Mouse (Mus musculus) kidney, embryonic 15.5 days (tissue): ENCODE measurements around the gene Pced1a. TPM values are rescaled to one million over a fixed set of nuclear protein-coding genes. Genes with fewer than 3 reads are reported as not detected.

Source experiments
- ATAC-seq: fragments of 200-750 bp; cut with Nextera tagmentation; replicated peaks from 2 replicates; pipeline ENCODE4 v1.8.0; 2017; ENCODE audit warnings: moderate TSS enrichment; ENCODE audit not compliant: low FRiP score
- H3K27ac ChIP-seq: fragments of 300-500 bp; sonication (generic); 2 replicates; pipeline ENCODE4 v1.5.1; 2015; ENCODE audit warnings: mild to moderate bottlenecking, inconsistent platforms
- H3K27me3 ChIP-seq: fragments of 300-500 bp; sonication (generic); 2 replicates; pipeline ENCODE4 v1.6.1; 2015; ENCODE audit warnings: inconsistent platforms
- H3K36me3 ChIP-seq: fragments of 300-500 bp; sonication (generic); 2 replicates; pipeline ENCODE4 v1.6.1; 2015; ENCODE audit warnings: inconsistent platforms
- H3K4me1 ChIP-seq: fragments of 300-500 bp; sonication (generic); 2 replicates; pipeline ENCODE4 v1.6.1; 2015; ENCODE audit warnings: inconsistent platforms
- H3K4me2 ChIP-seq: fragments of 300-500 bp; sonication (generic); 2 replicates; pipeline ENCODE4 v1.6.1; 2015; ENCODE audit warnings: moderate library complexity, mild to moderate bottlenecking, inconsistent platforms
- H3K4me3 ChIP-seq: fragments of 300-500 bp; sonication (generic); replicated peaks from 2 replicates; pipeline ENCODE4 v1.5.1; 2015; ENCODE audit warnings: mild to moderate bottlenecking, inconsistent platforms
- H3K9ac ChIP-seq: fragments of 300-500 bp; sonication (generic); 2 replicates; pipeline ENCODE4 v1.6.1; 2015; ENCODE audit warnings: mild to moderate bottlenecking, inconsistent platforms
- H3K9me3 ChIP-seq: fragments of 300-500 bp; sonication (generic); replicated peaks from 2 replicates; pipeline ENCODE4 v1.6.1; 2016; ENCODE audit warnings: inconsistent platforms
- WGBS: fragments of 180-500 bp; shearing (Covaris S2); methylation state at CpG from one replicate; pipeline ENCODE4 v1.1.7; 2015; ENCODE audit warnings: mixed read lengths; 5-methylcytosine and 5-hydroxymethylcytosine counted together
- polyA plus RNA-seq: library from polyadenylated mRNA; unstranded; fragments of >200 nt; fragmentation: Nextera tagmentation; extraction: Ambion mirVana; gene quantifications from 2 replicates; pipeline ENCODE4 v1.2.1, GENCODE M21; 2015

Pced1a gene
- polyA plus RNA-seq, 1 experiment from 2014 or later = 19.0 TPM

DNA sequence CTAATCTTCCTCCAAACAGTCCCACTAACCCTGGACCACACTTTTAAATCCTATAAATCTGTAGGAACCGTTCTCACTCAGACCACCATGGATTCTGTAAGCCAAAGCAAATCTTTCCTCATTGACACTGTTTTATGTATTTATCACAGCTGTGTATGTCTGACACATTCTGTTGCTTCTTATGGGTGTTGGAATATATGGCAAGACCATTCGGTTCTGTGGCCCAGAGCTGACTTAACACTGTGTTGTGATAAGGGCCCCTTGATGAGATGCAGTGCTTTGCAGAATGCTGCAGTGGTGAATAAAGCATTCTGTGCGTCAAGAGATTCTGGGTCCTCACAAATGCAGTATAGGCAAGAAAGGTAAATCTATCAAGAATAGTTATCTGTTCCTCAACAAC lies 7.7 kb upstream of the Pced1a start:
- H3K36me3 ChIP-seq = peaks cover 23% of the 10 kb centered on the region; the same call in 1 of the 2 replicates
- H3K27ac ChIP-seq = no peak overlapping the region
- no peaks in the 10 kb centered on the region for H3K27me3 ChIP-seq
- H3K4me3 ChIP-seq = no peak overlapping the region
- no peak for ATAC-seq
- no peak overlapping the region for H3K4me2 ChIP-seq
- no peaks in the 10 kb centered on the region for H3K9me3 ChIP-seq
- H3K9ac ChIP-seq = no peak overlapping the region
- peaks cover 18% of the 10 kb centered on the region for H3K4me1 ChIP-seq
- WGBS = 88% methylated on average over 3 of the region's 3 CpGs

DNA sequence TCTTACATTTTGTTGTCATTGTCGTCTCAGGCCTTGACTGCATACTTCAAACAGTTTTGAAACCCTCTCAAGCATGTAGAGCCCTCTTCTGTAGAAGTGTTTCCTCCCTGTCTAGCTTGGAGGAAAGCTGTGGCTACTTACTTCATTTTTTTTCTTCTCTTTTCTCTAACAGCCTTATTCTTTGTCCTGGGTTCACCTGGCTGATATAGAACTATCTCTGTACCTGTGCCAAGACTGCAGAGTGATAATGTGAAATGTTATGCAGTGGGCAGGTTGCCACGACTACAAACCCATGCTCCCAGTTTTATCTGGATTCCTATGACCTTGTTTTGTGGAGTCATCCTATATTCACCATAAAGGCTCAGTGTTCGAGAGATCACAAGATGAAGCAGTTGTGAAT lies 6.0 kb upstream of the Pced1a start:
- Histone ChIP-seq H3K36me3 (peaks cover 17% of the 10 kb centered on the region; the same call in 1 of the 2 replicates), H3K27ac (peak overlapping the region; percentile 37), H3K9ac (no peak overlapping the region), H3K9me3 (no peaks in the 10 kb centered on the region), H3K4me2 (no peak overlapping the region), H3K4me3 (no peak overlapping the region), H3K27me3 (no peaks in the 10 kb centered on the region), H3K4me1 (peaks cover 19% of the 10 kb centered on the region)
- ATAC-seq = no peak
- WGBS = 66% methylated on average over 3 of the region's 3 CpGs

DNA sequence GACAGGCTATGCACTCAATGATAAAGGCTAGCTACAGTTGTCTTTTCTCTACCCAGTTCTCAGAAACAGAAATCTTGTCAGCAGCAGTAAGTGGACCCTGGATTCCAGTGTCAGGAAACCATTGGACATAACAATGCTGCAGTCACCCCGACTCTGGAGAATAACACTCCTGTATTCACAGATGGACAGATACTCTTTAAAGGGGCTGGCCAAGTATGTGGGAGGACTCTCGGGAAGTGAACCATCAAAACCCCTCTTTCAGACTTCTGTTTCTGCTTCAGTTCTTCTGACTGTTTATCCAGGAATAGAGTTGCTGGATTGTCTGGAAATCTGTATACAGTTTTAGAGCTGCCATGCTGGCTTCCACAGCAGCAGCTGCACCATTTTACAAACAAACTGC lies 5.3 kb upstream of the Pced1a start:
- Histone ChIP-seq H3K4me3 (no peak overlapping the region), H3K4me1 (peaks cover 25% of the 10 kb centered on the region), H3K27ac (peak overlapping the region; percentile 66), H3K9me3 (no peaks in the 10 kb centered on the region), H3K9ac (no peak overlapping the region), H3K36me3 (peaks cover 17% of the 10 kb centered on the region; the same call in 1 of the 2 replicates), H3K27me3 (no peaks in the 10 kb centered on the region), H3K4me2 (no peak overlapping the region)
- whole genome bisulfite sequencing = 36% methylated on average over 2 of the region's 2 CpGs
- ATAC-seq = peak; percentile 57

DNA sequence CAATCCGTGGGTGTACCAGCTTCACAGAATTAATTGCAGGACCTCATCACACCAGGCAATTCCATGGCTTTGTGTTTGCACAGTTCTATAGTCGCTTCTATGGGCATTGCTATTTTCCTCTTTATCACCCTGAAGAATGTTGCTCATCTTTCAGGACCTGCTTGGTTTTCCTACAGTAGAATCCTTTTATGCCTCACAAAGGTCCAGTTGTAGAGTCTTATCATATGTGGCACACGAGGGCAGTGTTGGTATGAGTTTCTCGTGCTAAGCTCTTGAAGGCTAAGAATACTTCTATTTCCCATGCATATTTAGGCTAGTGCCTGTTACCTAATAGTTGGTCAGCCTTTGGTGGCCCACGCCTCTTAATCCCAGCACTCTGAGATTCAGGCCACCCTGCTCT lies 611 bp upstream of the Pced1a start:
- peak overlapping the region; percentile 83 for H3K4me3 ChIP-seq
- no peaks in the 10 kb centered on the region for H3K9me3 ChIP-seq
- H3K27me3 ChIP-seq = no peaks in the 10 kb centered on the region
- 34% methylated on average over 5 of the region's 5 CpGs for WGBS
- peak overlapping the region; percentile 97 for H3K4me2 ChIP-seq
- peaks cover 26% of the 10 kb centered on the region for H3K36me3 ChIP-seq
- peak overlapping the region; percentile 86 for H3K9ac ChIP-seq
- no peak for ATAC-seq
- H3K27ac ChIP-seq = peak overlapping the region; percentile 91; the same call in 1 of the 2 replicates
- peaks cover 22% of the 10 kb centered on the region for H3K4me1 ChIP-seq

DNA sequence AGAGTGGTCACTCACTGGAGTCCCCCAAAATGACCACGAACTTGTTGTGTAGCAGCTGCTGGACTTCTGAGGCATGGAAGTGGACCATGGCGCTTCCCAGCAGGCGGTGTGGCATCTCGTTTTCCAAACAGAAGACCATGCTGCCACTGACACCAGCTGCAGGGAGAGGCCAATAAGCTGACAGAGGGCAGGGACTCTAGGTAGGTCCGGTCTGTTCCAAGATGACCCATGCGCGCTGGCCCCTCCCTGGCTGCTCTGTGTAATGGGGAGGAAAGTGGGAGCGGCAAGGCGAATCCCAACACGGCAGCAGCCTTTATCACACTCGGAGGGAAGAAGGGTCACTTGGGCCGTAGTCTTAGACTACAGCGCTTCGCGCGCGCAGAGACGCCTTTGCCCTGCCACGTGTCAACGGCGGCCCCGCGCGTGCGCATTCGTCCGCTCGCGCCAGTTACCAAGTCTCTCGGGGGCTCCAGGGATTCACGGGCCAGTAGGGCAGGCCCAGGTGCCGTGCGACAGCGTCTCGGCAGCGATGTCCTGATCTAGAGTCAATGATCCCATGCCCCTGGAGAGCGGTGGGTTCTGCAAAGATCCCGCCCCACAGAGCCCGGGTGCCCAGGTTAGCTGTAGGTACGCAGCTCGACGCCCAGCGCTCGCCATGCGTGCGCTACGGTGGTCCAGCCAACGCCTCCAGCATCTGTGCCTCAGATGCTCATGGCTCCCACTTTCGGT lies 940 bp downstream of the Pced1a start:
- WGBS = 12% methylated on average over 49 of the region's 49 CpGs
- peak overlapping the region; percentile 83 for H3K4me3 ChIP-seq
- peaks cover 41% of the 10 kb centered on the region for H3K36me3 ChIP-seq
- peak overlapping the region; percentile 86 for H3K9ac ChIP-seq
- peaks cover 22% of the 10 kb centered on the region for H3K4me1 ChIP-seq
- peak overlapping the region; percentile 91 for H3K27ac ChIP-seq
- no peaks in the 10 kb centered on the region for H3K9me3 ChIP-seq
- ATAC-seq = peak; percentile 73
- peak overlapping the region; percentile 97 for H3K4me2 ChIP-seq
- H3K27me3 ChIP-seq = no peaks in the 10 kb centered on the region

DNA sequence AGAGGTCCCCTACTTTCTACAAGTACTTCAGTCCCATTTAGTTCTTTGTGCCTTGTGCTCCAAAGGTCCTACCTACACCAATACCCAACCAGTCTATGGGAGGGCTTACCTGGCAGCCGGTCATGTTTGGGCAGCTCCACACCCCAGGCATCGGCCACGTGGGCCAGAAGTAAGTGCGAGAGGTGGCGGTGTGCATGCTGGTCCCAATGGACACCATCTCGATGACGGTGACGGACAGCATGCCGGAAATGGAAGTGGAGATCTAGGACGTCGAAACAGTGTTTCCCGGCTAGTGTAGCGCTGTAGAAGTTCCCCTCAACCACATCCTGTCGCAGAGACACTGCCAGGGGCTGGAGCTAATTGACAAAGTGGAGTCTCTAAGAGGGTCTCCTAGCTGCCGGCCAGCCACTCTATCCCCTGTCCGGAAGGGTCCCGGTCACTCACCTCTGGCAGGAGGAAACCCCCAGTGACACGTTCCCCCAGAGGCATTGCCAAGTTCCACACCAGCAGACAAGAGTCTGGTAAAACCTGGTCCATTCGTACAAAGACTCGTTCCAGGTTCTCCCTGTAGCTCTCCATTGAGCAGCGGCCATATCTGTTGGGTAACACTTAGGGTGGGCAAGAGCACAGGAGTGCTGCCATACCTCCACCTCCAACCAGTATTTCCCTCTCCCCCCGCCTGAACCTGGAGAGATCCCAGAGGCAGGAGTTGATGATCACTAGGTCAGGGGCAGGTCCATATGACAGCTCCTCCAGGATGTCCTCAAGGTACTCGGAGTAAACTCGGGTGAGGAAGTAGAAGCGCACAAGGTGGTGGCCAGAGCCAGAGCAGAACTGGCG lies 2.5 kb downstream of the Pced1a start:
- ATAC-seq = no peak
- peaks cover 40% of the 10 kb centered on the region for H3K36me3 ChIP-seq
- no peak overlapping the region for H3K27ac ChIP-seq
- 94% methylated on average over 26 of the region's 26 CpGs for WGBS
- no peak overlapping the region for H3K9ac ChIP-seq
- H3K4me2 ChIP-seq = no peak overlapping the region
- no peaks in the 10 kb centered on the region for H3K27me3 ChIP-seq
- no peak overlapping the region for H3K4me3 ChIP-seq
- peaks cover 22% of the 10 kb centered on the region for H3K4me1 ChIP-seq
- no peaks in the 10 kb centered on the region for H3K9me3 ChIP-seq

DNA sequence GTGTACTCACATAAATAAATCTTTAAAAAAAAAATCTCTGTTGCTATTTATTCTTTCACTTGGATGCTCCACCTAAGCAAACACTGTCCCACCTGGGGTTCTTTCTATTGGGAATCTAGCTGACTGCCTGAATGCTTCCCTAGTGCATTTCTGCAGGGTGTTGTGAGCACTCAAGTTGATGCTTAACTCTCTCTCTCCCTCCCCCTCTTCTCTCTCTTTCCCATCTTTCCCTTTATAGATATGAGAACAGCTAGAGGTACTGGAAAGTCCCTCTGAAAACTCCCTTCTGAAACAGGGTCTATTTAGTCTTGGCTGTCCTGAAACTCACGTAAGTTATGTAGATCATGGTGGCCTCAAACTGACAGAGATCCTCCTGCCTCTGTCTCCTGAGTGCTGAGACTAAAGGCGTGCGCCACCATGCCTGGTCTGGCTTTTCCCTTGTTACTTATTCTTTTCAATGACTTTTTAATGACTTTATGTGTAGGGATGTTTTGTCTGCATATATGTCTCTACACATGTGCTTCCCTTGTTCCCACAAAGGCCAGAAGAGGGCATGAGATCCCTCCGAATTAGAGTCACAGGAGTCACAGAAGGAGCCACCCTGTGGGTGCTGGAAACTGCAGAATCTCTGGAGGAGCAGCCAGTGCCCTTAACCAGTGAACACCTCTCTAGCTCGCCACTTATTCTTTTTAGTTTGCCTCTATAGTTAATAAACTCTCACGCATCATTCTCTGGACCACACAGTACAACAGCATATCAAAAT lies 10.2 kb downstream of the Pced1a start:
- H3K9me3 ChIP-seq = no peaks in the 10 kb centered on the region
- ATAC-seq = no peak
- peaks cover 5% of the 10 kb centered on the region for H3K4me1 ChIP-seq
- no peak overlapping the region for H3K9ac ChIP-seq
- H3K27me3 ChIP-seq = no peaks in the 10 kb centered on the region
- WGBS = 74% methylated on average over 6 of the region's 6 CpGs
- no peak overlapping the region for H3K4me2 ChIP-seq
- H3K36me3 ChIP-seq = peaks cover 12% of the 10 kb centered on the region
- no peak overlapping the region for H3K4me3 ChIP-seq
- no peak overlapping the region for H3K27ac ChIP-seq

DNA sequence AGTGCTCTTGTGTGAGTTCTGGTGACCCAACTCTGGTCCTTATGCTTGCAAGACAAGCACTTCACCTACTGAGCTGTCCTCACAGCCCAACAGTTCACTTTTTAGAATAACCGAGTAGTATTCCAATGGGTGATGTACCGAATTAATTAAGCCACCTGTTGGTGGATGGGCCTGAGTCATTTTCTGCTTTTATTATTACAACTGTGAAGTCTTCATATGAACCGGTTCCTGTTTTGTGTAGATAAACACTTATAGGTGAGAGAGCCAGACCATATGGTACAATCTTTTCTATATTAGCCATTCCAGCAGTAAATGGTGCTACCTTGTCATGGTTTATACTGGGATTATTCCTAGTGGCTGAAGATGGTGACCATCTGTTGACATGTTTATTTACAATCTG lies 11.7 kb downstream of the Pced1a start:
- Histone ChIP-seq H3K9ac (no peak overlapping the region), H3K9me3 (no peaks in the 10 kb centered on the region), H3K4me3 (no peak overlapping the region), H3K4me2 (no peak overlapping the region), H3K27me3 (no peaks in the 10 kb centered on the region), H3K4me1 (peaks cover 14% of the 10 kb centered on the region), H3K36me3 (no peaks in the 10 kb centered on the region), H3K27ac (no peak overlapping the region)
- WGBS = 80% methylated on average over 3 of the region's 3 CpGs
- no peak for ATAC-seq

DNA sequence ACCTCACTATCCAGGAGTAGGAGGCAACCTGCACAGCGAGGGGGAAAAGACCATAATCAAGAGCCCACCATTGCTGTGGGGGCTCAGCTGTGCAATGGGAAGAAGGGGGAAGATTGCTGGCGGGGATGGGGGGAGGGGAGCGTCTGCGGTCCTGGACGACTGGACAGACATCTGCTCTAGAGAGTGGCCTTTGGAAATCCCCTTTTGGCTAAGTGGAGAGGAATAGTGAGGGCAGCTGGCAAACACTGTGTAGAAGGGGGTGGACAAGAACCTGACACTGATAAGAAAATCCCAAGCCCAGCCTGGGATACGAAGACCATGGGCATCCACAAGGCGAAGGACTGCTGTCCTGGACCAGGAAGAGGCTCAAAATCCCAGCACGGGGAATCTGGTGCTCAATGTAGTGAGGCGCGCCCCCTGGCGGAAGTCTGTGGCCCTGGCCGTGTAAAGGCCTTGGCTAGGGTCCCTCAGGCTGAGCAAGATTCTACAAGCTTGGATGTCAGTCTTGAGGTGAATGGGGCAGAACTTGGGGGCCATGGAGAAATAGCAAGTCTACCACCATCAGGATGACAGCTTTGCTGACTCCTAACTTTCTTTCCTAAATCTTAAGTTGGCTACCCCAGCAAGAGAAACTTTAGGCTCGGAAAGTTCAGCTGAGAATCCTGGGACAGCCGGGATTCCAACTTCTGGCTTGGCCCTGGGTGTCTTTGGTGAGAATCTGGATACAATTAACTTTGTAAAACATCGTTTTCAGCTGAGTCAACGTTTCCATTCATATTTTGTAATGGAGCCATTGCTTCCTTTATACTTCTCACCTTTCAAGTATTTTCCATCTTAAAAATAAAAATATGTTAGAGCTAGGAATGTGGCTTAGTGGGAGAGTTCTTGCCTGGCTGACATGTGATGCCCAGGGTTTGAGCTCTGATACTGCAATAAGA lies 12.7 kb downstream of the Pced1a start:
- Histone ChIP-seq H3K36me3 (no peaks in the 10 kb centered on the region), H3K9me3 (no peaks in the 10 kb centered on the region), H3K4me2 (0 out of 2 replicates have a peak overlapping the region, but pooled peaks have one; percentile 13), H3K4me3 (no peak overlapping the region), H3K9ac (no peak overlapping the region), H3K27me3 (no peaks in the 10 kb centered on the region), H3K27ac (no peak overlapping the region), H3K4me1 (peaks cover 15% of the 10 kb centered on the region)
- peak; percentile 76 for ATAC-seq
- 38% methylated on average over 16 of the region's 16 CpGs for WGBS

DNA sequence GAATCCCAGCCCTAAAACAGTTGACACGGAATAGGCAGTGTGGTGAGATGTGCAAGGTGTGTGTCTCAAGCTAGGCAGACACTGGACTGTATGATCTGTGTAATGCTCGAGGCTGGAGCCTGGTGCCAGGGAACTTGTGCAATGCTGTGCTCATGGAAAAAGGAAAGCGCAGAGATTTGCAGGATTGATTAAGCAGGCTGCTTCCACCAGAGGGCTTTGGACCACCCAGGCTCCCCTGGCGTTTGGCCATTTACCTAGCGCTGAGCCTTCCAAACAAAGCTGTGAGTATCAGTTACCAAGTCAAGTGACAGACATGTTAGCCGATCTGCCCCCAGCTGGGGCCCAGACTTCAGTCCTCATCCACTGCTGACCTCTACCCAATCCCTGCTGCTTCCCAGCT lies 16.3 kb downstream of the Pced1a start:
- peak; percentile 61; the same call in 1 of the 2 replicates for ATAC-seq
- H3K4me3 ChIP-seq = no peak overlapping the region
- peak overlapping the region; percentile 1; the same call in 1 of the 2 replicates for H3K27ac ChIP-seq
- no peaks in the 10 kb centered on the region for H3K36me3 ChIP-seq
- WGBS = 5% methylated on average over 6 of the region's 6 CpGs
- no peaks in the 10 kb centered on the region for H3K27me3 ChIP-seq
- H3K4me2 ChIP-seq = no peak overlapping the region
- H3K4me1 ChIP-seq = peaks cover 22% of the 10 kb centered on the region
- H3K9me3 ChIP-seq = no peaks in the 10 kb centered on the region
- no peak overlapping the region for H3K9ac ChIP-seq

DNA sequence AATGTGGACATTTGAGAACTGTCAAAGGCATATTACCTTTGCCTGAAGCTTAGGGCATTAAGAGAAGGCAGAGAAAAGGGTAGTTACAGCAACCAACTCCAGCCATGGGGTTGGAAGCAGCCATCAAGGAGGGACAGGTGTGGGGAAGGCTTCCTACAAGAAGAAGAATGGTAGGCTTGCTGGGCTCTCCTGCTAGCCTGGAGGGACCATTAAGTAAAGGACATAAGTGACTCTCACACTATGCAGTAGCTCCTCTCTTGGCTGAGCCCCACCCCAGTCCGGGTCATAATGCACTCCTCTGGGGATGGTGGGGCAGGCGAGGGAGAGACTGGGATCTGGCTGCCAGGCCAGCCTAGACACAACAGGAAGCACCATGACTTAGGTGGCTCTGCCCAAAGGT lies 18.3 kb downstream of the Pced1a start, which contains the start of gene Tmem239:
Tmem239 (plus strand) TSS at position 301 of the 400 bp plus-strand sequence.
- Histone ChIP-seq H3K36me3 (no peaks in the 10 kb centered on the region), H3K9ac (no peak within 1 kb of the TSS), H3K27me3 (no peaks in the 10 kb centered on the region), H3K27ac (no peak within 1 kb of the TSS), H3K9me3 (no peaks in the 10 kb centered on the region), H3K4me2 (no peak within 1 kb of the TSS), H3K4me3 (no peak within 1 kb of the TSS), H3K4me1 (peaks cover 17% of the 10 kb centered on the region)
- ATAC-seq = no peak
- 78% methylated on average over 2 of the region's 2 CpGs for WGBS
